Mouse (Mus musculus): Measurements from ENCODE around the gene Vstm2a.

Vstm2a gene

DNA sequence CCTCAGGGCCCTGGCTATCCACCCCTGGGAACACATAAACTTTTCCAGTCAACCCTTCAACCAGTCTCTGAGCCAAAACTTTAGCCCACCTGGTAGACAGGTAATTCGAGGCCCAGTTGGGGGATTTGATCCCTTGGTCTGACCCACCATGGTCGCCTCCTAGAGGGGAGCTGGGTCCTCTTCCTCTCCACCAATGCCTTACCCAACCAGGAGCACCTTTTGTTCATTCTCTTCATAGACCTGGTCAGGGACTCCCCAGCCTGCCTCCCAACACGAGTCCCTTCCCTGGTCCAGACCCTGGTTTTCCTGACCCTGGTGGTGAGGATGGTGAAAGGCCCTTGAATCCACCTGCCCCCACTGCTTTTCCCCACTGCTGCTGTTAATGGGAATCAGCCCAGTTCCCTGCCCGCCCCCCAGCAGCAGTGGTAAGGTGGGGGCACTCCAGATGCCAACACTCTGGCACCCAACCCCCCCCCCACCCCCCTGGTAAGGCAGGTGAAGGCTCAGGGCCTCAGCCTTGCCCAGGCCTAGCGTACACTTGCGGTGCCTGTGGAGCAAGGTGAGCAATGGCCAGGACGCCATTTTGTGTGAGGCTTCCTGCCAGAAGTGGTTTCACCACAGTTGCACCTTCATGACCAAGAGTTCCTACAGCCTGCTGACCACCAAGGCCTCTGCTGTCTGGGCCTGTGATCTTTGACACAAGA lies 182.2 kb downstream of the Vstm2a start:
- DNase-seq (ENCODE audit: inconsistent ontology term), result no peak
